Mouse (Mus musculus): Measurements from ENCODE around the gene Acot8.

DNA sequence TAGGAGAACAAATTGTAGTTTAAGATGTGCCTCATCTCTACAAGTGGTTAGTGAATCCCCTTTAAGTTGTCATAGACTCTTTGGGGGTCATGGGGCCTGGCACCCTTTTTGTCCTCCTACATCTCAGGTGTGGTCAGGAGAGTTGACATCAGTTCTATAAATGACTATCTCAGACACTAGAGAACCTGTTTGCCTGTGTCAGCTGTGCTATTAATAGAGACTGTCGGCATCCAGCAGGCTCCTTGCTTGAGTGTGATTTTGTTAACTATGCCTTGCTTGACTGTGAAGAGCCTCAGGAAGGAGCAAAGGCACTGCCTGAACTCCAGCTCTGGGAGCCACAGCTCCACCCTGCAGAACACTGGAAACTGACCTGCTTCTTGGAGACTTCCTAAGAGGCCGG lies 49.9 kb downstream of the Acot8 start:
- TF ChIP-seq ZNF384 (IDR thresholded peaks at IDR 0.05; ENCODE audit: low read depth, low read length), result no peak
- TF ChIP-seq MAFK (IDR thresholded peaks at IDR 0.05; ENCODE audit: insufficient read depth, low read depth, low read length), result no peak
- no peak for TF ChIP-seq ZC3H11A (IDR thresholded peaks at IDR 0.05; ENCODE audit: borderline replicate concordance, low read depth, low read length)
- TF ChIP-seq HCFC1 (IDR thresholded peaks at IDR 0.05; ENCODE audit: borderline replicate concordance, insufficient read depth, low read length), result no peak
- TF ChIP-seq CHD2 (IDR thresholded peaks at IDR 0.05; ENCODE audit: low read depth, low read length), result no peak

All from ES-E14 (cell line).